Mouse (Mus musculus) hindbrain, embryonic 11.5 days (tissue): ENCODE measurements around the gene Fam186b. TPM values are rescaled to one million over a fixed set of nuclear protein-coding genes. Genes with fewer than 3 reads are reported as not detected.

ENCODE experiments used
- ATAC-seq: fragments of 200-750 bp; cut with Nextera tagmentation; 2 replicates; pipeline ENCODE4 v1.8.0; 2017; ENCODE audit warnings: mild to moderate bottlenecking, moderate TSS enrichment, moderate library complexity; ENCODE audit not compliant: low FRiP score
- DNase-seq: peaks from one replicate; pipeline ENCODE4 v3.0.0-alpha.2; 2015; ENCODE audit warnings: low spot score
- H3K27ac ChIP-seq: fragments of 300-500 bp; sonication (generic); 2 replicates; pipeline ENCODE4 v1.5.1; 2014; ENCODE audit warnings: mild to moderate bottlenecking, low read depth, low read length
- H3K27me3 ChIP-seq: fragments of 300-500 bp; sonication (generic); 2 replicates; pipeline ENCODE4 v1.6.1; 2014; ENCODE audit warnings: mild to moderate bottlenecking, low read length, moderate library complexity, mixed read lengths; ENCODE audit not compliant: control insufficient read depth, insufficient read depth
- H3K36me3 ChIP-seq: fragments of 300-500 bp; sonication (generic); 2 replicates; pipeline ENCODE4 v1.6.1; 2014; ENCODE audit warnings: mild to moderate bottlenecking, low read length, moderate library complexity, mixed read lengths; ENCODE audit not compliant: control insufficient read depth, insufficient read depth
- H3K4me1 ChIP-seq: fragments of 300-500 bp; sonication (generic); replicated peaks from 2 replicates; pipeline ENCODE4 v1.6.1; 2014; ENCODE audit warnings: low read length, mixed read lengths; ENCODE audit not compliant: control insufficient read depth, insufficient read depth
- H3K4me2 ChIP-seq: fragments of 300-500 bp; sonication (generic); replicated peaks from 2 replicates; pipeline ENCODE4 v1.6.1; 2014; ENCODE audit warnings: mild to moderate bottlenecking, low read depth, low read length
- H3K4me3 ChIP-seq: fragments of 300-500 bp; sonication (generic); 2 replicates; pipeline ENCODE4 v1.5.1; 2014; ENCODE audit warnings: low read depth, low read length
- H3K9ac ChIP-seq: fragments of 300-500 bp; sonication (generic); 2 replicates; pipeline ENCODE4 v1.6.1; 2014; ENCODE audit warnings: low read depth, low read length
- H3K9me3 ChIP-seq: fragments of 300-500 bp; sonication (generic); 2 replicates; pipeline ENCODE4 v1.6.1; 2016; ENCODE audit warnings: low read length; ENCODE audit not compliant: control insufficient read depth
- WGBS: fragments of 180-500 bp; shearing (Covaris S2); extraction: QIAGEN DNeasy Blood & Tissue Kit; methylation state at CpG from one replicate; pipeline ENCODE4 v1.1.7; 2014; 5-methylcytosine and 5-hydroxymethylcytosine counted together
- polyA plus RNA-seq: library from polyadenylated mRNA; unstranded; fragments of >200 nt; fragmentation: Nextera tagmentation; extraction: Ambion mirVana; gene quantifications from 2 replicates; pipeline ENCODE4 v1.2.1, GENCODE M21; 2014

Fam186b gene
- 0.22 and 0.29 TPM in 2 replicates for polyA plus RNA-seq

GRCm38 (mm10) chr15:99295484-99295981, at the start of gene Fam186b:
Fam186b (minus strand) TSS chr15:99295888.
- DNase-seq = peak; percentile 60
- 3% methylated on average over 14 of the region's 17 CpGs for WGBS

GRCm38 (mm10) chr15:99344961-99345360, 49.3 kb upstream of the Fam186b start:
- 72% methylated on average over 4 of the region's 4 CpGs for WGBS

More at GRCm38 (mm10) chr15:99295484-99295981, at the start of gene Fam186b:
- Histone ChIP-seq H3K4me1 (no peaks in the 10 kb centered on the region), H3K4me2 (peak within 1 kb of the TSS; percentile 46), H3K9ac (peak within 1 kb of the TSS; percentile 72), H3K36me3 (no peaks in the 10 kb centered on the region), H3K9me3 (no peaks in the 10 kb centered on the region), H3K4me3 (peak within 1 kb of the TSS; percentile 68), H3K27ac (peak within 1 kb of the TSS; percentile 88), H3K27me3 (no peaks in the 10 kb centered on the region)
- peak; percentile 65 for ATAC-seq

GRCm38 (mm10) chr15:99344148-99344870, 48.6 kb upstream of the Fam186b start:
- no peaks in the 10 kb centered on the region for H3K36me3 ChIP-seq
- no peak overlapping the region for H3K9ac ChIP-seq
- no peaks in the 10 kb centered on the region for H3K9me3 ChIP-seq
- H3K4me1 ChIP-seq = no peaks in the 10 kb centered on the region
- no peak overlapping the region for H3K4me2 ChIP-seq
- no peak overlapping the region for H3K27ac ChIP-seq
- 65% methylated on average over 8 of the region's 8 CpGs for WGBS
- ATAC-seq (no peak), DNase-seq (no peak)
- H3K27me3 ChIP-seq = no peaks in the 10 kb centered on the region
- no peak overlapping the region for H3K4me3 ChIP-seq

More at GRCm38 (mm10) chr15:99344961-99345360, 49.3 kb upstream of the Fam186b start:
- DNase-seq (no peak), ATAC-seq (no peak)
- H3K9me3 ChIP-seq = no peaks in the 10 kb centered on the region
- H3K4me3 ChIP-seq = no peak overlapping the region
- H3K27me3 ChIP-seq = no peaks in the 10 kb centered on the region
- H3K9ac ChIP-seq = no peak overlapping the region
- H3K4me2 ChIP-seq = no peak overlapping the region
- H3K4me1 ChIP-seq = no peaks in the 10 kb centered on the region
- H3K27ac ChIP-seq = no peak overlapping the region
- no peaks in the 10 kb centered on the region for H3K36me3 ChIP-seq

- DNase-seq (no peak), ATAC-seq (no peak)
- Histone ChIP-seq H3K27ac (peak overlapping the region; percentile 36; the same call in 1 of the 2 replicates), H3K36me3 (no peaks in the 10 kb centered on the region), H3K9ac (no peak overlapping the region), H3K4me1 (no peaks in the 10 kb centered on the region), H3K9me3 (no peaks in the 10 kb centered on the region), H3K27me3 (no peaks in the 10 kb centered on the region), H3K4me3 (no peak overlapping the region), H3K4me2 (no peak overlapping the region)
- 56% methylated on average over 5 of the region's 5 CpGs for WGBS
These were observed 47.9 kb upstream of the Fam186b start for GRCm38 (mm10) chr15:99343414-99344147.

- Histone ChIP-seq H3K4me1 (no peaks in the 10 kb centered on the region), H3K4me2 (no peak overlapping the region), H3K9ac (no peak overlapping the region), H3K36me3 (no peaks in the 10 kb centered on the region), H3K9me3 (no peaks in the 10 kb centered on the region), H3K27me3 (no peaks in the 10 kb centered on the region), H3K4me3 (no peak overlapping the region), H3K27ac (no peak overlapping the region)
- DNase-seq (no peak), ATAC-seq (no peak)
- 66% methylated on average over 9 of the region's 9 CpGs for WGBS
These were observed 46.7 kb upstream of the Fam186b start for GRCm38 (mm10) chr15:99342194-99342981.

- Histone ChIP-seq H3K4me2 (no peak overlapping the region), H3K27me3 (no peaks in the 10 kb centered on the region), H3K36me3 (no peaks in the 10 kb centered on the region), H3K9ac (no peak overlapping the region), H3K9me3 (no peaks in the 10 kb centered on the region), H3K27ac (no peak overlapping the region), H3K4me1 (no peaks in the 10 kb centered on the region), H3K4me3 (no peak overlapping the region)
- no peak for ATAC-seq
- WGBS = 86% methylated on average over 3 of the region's 3 CpGs
- DNase-seq = no peak
These were observed 45.4 kb upstream of the Fam186b start for GRCm38 (mm10) chr15:99341102-99341501.

- Histone ChIP-seq H3K4me3 (no peak overlapping the region), H3K9ac (no peak overlapping the region), H3K27me3 (no peaks in the 10 kb centered on the region), H3K9me3 (no peaks in the 10 kb centered on the region), H3K27ac (no peak overlapping the region), H3K36me3 (no peaks in the 10 kb centered on the region), H3K4me2 (no peak overlapping the region), H3K4me1 (no peaks in the 10 kb centered on the region)
- 73% methylated on average over 6 of the region's 6 CpGs for WGBS
- DNase-seq (no peak), ATAC-seq (no peak)
These were observed 44.0 kb upstream of the Fam186b start for GRCm38 (mm10) chr15:99339669-99340068.

- no peak overlapping the region for H3K4me2 ChIP-seq
- ATAC-seq = no peak
- no peaks in the 10 kb centered on the region for H3K4me1 ChIP-seq
- no peaks in the 10 kb centered on the region for H3K36me3 ChIP-seq
- H3K9me3 ChIP-seq = no peaks in the 10 kb centered on the region
- no peak for DNase-seq
- H3K27ac ChIP-seq = no peak overlapping the region
- H3K4me3 ChIP-seq = no peak overlapping the region
- 87% methylated on average over 2 of the region's 2 CpGs for WGBS
- H3K9ac ChIP-seq = no peak overlapping the region
- H3K27me3 ChIP-seq = no peaks in the 10 kb centered on the region
These were observed 43.2 kb upstream of the Fam186b start for GRCm38 (mm10) chr15:99338916-99339315.
